Mouse (Mus musculus) brown adipose tissue, adult 24 weeks (tissue): ENCODE data around the gene Ms4a18. TPM values are rescaled to one million over a fixed set of nuclear protein-coding genes. Genes with fewer than 3 reads are reported as not detected.

ENCODE experiments used
- H3K27ac ChIP-seq: fragments of 200-500 bp; replicated peaks from 2 replicates; pipeline ENCODE4 v1.5.1; 2012; ENCODE audit warnings: low read depth, mild to moderate bottlenecking, low read length
- H3K4me1 ChIP-seq: fragments of 200-500 bp; 2 replicates; pipeline ENCODE4 v1.6.1; 2012; ENCODE audit warnings: low read length, mixed read lengths; ENCODE audit not compliant: control insufficient read depth, insufficient read depth, insufficient read length
- H3K4me3 ChIP-seq: fragments of 200-500 bp; 2 replicates; pipeline ENCODE4 v1.5.1; 2012; ENCODE audit warnings: low read depth, mild to moderate bottlenecking, low read length, moderate library complexity; ENCODE audit not compliant: insufficient read depth
- polyA plus RNA-seq: library from polyadenylated mRNA; stranded (reverse); fragments of >200 nt; gene quantifications from 2 replicates; pipeline ENCODE4 v1.2.4, GENCODE M21; 2012; ENCODE audit not compliant: missing spikeins, insufficient read depth, insufficient read length

Gene Ms4a18
- polyA plus RNA-seq, 1 experiment, result not detected

GRCm38 (mm10) chr19:11015998-11016397 is 1.8 kb downstream of the Ms4a18 start:
- no peak overlapping the region for H3K27ac ChIP-seq

GRCm38 (mm10) chr19:11015468-11015867 is 2.4 kb downstream of the Ms4a18 start:
- H3K27ac ChIP-seq, result no peak overlapping the region
- H3K4me3 ChIP-seq, result no peak overlapping the region
- H3K4me1 ChIP-seq, result no peaks in the 10 kb centered on the region

More at GRCm38 (mm10) chr19:11015998-11016397, 1.8 kb downstream of the Ms4a18 start:
- Histone ChIP-seq H3K4me1 (no peaks in the 10 kb centered on the region), H3K4me3 (no peak overlapping the region)

- Histone ChIP-seq H3K27ac (no peak within 1 kb of the TSS), H3K4me1 (no peaks in the 10 kb centered on the region), H3K4me3 (no peak within 1 kb of the TSS)
These were observed 24.7 kb downstream of the Ms4a18 start, which contains the start of gene Ms4a15 for GRCm38 (mm10) chr19:10993150-10993549. TSS of gene Ms4a15 (minus strand) at chr19:10993250.

DNA sequence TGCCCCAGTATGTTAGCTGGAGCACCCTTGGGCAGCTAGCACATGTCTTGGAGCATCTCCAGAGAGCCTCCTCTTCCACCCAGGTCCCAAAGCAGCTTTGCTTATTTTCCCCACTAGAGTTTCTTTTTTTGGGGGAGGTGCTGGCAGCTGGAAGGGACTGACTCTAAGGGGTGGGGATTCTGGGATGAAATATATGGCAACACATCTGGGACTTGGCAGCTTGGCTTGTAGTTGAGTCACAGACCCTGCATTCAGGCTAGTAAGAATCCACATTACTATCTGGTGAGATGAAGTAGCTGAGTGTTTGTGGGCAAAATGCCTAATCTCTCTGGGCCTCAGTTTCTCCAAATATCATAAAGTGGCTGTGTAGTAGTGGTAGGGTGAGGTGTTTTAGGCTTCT is 25.9 kb downstream of the Ms4a18 start:
- H3K4me1 ChIP-seq, result no peaks in the 10 kb centered on the region
- no peak overlapping the region for H3K4me3 ChIP-seq
- H3K27ac ChIP-seq, result no peak overlapping the region

GRCm38 (mm10) chr19:10990751-10991150 is 27.1 kb downstream of the Ms4a18 start:
- Histone ChIP-seq H3K4me3 (no peak overlapping the region), H3K4me1 (no peaks in the 10 kb centered on the region), H3K27ac (no peak overlapping the region)

DNA sequence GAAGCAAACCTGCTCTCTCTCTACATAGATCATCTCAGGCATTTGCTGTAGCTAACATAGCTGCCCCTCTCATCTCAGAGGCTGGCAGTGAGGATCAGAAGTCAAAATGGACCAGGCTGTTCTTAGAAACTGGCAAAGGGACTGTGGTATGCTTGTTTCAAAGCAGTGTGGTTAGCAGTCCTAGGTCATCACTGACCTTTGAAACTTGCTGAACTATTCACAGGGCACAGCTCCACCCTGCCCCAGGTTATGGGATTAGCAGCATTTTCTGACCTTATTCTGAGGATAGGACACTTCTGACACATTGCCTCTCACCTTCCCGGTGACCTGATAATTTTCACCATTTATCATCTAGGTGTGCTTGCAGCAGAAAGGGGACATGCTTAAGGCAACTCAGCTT is 29.3 kb downstream of the Ms4a18 start:
- H3K27ac ChIP-seq, result no peak overlapping the region
- no peaks in the 10 kb centered on the region for H3K4me1 ChIP-seq
- H3K4me3 ChIP-seq, result no peak overlapping the region

DNA sequence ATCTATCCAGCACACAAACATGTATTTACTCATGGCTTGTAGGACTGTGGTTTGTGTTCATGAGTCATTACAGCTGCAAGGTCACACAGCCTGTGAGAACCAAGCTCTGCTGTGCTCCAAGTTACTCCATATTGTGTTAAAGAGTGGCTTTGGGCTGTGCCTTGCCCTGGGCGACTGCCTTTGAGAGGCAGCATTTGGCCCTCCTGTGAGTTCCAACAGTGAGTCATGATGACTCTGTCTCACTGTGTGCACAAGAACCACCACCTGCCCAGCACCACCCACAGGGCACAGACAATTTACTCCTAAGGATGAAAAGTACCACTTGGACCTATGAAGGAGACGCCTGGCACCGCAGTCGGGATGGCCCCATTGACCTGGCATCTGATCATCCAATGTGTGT is 31.9 kb downstream of the Ms4a18 start:
- no peak overlapping the region for H3K27ac ChIP-seq
- no peak overlapping the region for H3K4me3 ChIP-seq
- H3K4me1 ChIP-seq, result no peaks in the 10 kb centered on the region

- no peak overlapping the region for H3K4me3 ChIP-seq
- no peak overlapping the region for H3K27ac ChIP-seq
- H3K4me1 ChIP-seq, result no peaks in the 10 kb centered on the region
These were observed 33.3 kb downstream of the Ms4a18 start for GRCm38 (mm10) chr19:10984551-10984950.

- Histone ChIP-seq H3K4me3 (no peak overlapping the region), H3K4me1 (no peaks in the 10 kb centered on the region), H3K27ac (no peak overlapping the region)
These were observed 34.7 kb downstream of the Ms4a18 start for GRCm38 (mm10) chr19:10983146-10983545.

- no peaks in the 10 kb centered on the region for H3K4me1 ChIP-seq
- H3K4me3 ChIP-seq, result no peak overlapping the region
- no peak overlapping the region for H3K27ac ChIP-seq
These were observed 37.6 kb downstream of the Ms4a18 start for GRCm38 (mm10) chr19:10980210-10980609.

- Histone ChIP-seq H3K27ac (no peak overlapping the region), H3K4me3 (no peak overlapping the region), H3K4me1 (no peaks in the 10 kb centered on the region)
These were observed 38.4 kb downstream of the Ms4a18 start for GRCm38 (mm10) chr19:10979184-10980168.

DNA sequence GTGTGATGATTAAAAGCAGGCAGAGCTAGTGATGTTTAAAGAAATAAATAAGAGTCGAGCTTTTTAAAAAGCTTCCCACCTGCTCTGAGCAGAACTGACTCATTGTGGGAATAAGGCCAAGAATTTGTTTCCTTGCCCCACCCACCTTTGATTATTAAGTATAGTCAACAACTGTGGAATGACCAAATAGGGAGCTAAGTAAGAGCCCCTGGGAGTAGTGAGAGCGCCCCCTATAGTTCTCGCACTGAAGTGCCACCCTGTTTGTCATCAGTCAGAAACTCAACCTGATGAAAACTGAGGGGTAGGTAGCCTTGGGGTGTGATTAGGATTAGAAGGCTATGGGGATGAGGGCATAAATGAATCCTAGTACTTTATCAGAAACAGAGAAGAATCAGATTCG is 41.5 kb downstream of the Ms4a18 start:
- no peak overlapping the region for H3K27ac ChIP-seq
- no peaks in the 10 kb centered on the region for H3K4me1 ChIP-seq

GRCm38 (mm10) chr19:10975187-10975586 is 42.6 kb downstream of the Ms4a18 start:
- Histone ChIP-seq H3K27ac (no peak overlapping the region), H3K4me1 (no peaks in the 10 kb centered on the region), H3K4me3 (no peak overlapping the region)

More for the DNA sequence above, 41.5 kb downstream of the Ms4a18 start:
- no peak overlapping the region for H3K4me3 ChIP-seq

DNA sequence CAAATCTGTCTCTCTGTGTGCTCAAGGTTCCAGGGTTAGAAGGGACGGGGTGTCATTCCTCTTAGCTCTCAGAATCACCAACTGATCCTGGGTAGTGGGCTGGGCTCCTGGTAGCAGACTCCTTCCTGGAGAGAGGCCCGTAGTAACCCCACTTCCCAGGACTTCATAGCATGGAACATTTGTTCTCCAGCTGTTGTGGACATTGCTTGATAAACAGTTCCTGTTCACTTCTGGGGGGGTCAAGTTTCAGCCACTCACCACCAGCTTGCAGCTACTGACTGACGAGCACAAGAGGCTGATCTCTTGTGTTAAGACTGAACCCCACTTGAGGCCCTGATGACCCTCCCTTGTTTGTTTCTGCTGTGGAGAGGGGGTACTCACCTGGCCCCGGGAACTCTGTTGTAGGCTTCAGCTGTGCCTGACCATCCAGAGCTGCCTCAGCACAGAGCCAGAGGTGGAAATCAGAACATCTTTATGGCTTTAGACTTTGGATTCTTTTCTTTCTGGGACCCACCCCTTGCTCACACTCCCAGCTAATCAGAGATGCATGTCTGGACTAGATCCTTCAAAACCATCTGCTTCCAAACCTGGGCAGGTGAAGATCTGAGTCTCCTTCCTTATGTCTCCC is 43.5 kb downstream of the Ms4a18 start, which contains the start of gene Ms4a10:
Ms4a10 (minus strand) TSS at position 433 of the 628 bp plus-strand sequence.
- Histone ChIP-seq H3K27ac (no peak within 1 kb of the TSS), H3K4me3 (no peak within 1 kb of the TSS), H3K4me1 (no peaks in the 10 kb centered on the region)

DNA sequence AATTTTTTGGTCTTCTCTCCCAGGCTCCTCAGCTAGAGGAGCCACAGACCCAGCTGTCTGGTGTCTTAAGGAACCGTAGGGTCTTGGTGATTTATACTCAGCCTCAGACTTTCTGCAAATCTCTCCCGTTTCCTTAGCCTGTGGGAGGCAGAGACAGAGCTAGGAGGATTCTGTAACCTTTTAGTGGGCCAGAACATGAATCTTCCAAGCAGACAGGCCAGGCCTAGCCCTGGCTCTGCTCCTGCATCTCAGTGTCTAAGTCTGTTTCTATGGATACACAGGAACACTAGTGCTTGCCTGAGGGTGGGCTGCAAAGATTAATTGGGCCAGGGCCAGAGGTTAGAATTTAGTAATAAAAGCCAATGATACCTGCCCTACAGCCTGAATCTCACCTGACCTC is 44.6 kb downstream of the Ms4a18 start:
- Histone ChIP-seq H3K4me1 (no peaks in the 10 kb centered on the region), H3K4me3 (no peak overlapping the region), H3K27ac (no peak overlapping the region)
